Mouse (Mus musculus) adrenal gland (tissue): ENCODE data around the gene Ankrd63.

ENCODE experiments used
- intact Hi-C: fragments of 180-260 bp; cut with DNase I; formaldehyde crosslinking; loops from one replicate; pipeline ENCODE4 v1.15.1; 2025

The Ankrd63 gene

GRCm38 (mm10) chr2:118727911-118728310 lies 24.1 kb upstream of the Ankrd63 start:
- intact Hi-C loops, result loop anchor here (10.0 kb wide), 1 partner anchor 243 kb away; no protein-coding TSS in a partner anchor

GRCm38 (mm10) chr2:118726873-118727272 lies 23.1 kb upstream of the Ankrd63 start:
- intact Hi-C loops, result loop anchor here (10.0 kb wide), 1 partner anchor 242 kb away; no protein-coding TSS in a partner anchor

DNA sequence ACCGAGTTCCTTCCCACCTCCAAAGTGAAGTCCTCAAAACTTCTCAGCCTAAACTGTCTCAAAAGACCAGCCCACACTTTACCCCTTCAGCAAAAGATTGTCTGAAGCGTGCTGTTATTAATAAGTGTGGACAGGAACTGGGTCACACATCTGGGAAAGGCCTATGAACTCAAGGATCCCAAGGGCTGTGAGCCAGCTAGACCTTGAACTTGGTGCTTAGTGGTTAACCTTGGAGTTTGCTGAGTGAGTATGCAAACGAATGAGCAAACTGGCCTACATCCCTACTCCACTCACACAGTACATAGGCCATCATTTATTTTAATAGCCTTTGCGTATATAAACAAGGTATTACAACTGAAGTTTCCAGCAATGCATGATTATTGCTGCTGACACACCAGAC lies 21.7 kb upstream of the Ankrd63 start:
- intact Hi-C loops, result loop anchor here (10.0 kb wide), 1 partner anchor 241 kb away; no protein-coding TSS in a partner anchor

DNA sequence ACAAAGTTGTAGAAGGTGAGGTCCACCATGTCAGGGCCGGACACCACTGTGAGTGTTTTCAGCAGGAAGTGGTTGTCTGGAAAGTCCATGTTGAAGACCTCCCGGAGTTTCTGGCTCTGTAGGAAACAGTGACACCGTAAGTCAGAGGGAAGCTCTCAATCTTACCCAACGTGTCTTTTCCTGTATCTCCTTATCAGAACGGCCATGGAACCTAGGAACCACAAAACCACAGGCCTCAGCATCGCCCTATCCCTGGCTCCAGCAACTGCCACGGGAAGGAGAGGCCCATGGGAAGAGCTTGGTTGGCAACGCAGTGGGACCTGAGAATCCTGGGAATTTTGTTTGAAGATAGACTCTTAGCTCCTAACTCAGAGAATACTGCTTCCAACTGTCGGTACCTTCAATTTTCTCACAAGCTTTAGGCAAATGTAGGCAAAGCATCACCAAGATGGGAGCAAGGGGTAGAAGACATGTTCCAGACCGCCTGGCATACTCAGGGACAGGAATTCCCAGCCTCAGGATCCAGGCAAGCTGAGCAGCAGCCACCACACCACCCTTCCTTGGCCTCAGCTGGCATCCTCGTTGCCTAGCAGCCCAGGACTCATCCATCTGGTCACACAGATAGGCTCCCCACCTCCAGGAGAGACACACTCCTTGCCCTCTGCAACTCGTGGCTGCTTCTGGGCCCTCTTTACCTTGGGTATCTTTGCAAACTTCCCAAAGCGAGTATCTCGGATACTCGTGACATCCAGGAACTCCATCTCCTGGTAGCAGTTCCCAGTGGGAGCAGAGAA lies 20.1 kb upstream of the Ankrd63 start:
- intact Hi-C loops, result loop anchor here (10.0 kb wide), 1 partner anchor 239 kb away; no protein-coding TSS in a partner anchor

GRCm38 (mm10) chr2:118716677-118717076 lies 12.9 kb upstream of the Ankrd63 start:
- intact Hi-C loops, result no loop called here

DNA sequence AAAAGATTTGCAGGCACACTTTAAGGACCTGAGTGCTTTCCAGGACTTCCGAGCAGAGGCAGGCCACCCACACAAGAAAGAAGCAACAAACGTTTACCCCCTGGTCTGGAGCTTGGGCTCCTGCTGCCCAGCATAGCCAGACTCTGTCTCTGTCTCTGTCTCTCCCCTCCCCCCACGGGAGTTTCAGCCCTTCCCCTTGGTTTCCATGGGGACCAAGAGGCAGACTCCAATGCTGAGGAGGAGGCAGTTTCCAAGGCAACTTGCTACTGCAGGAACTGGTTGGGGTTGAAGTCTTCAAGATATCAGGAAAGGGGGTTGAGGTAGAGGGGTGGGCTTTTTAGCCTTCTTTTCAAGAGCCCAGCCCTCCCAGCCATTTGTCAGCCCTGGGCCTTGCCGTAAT lies 10.5 kb upstream of the Ankrd63 start:
- intact Hi-C loops, result no loop called here

- intact Hi-C loops, result no loop called here
Observed at GRCm38 (mm10) chr2:118713631-118714030, 9.9 kb upstream of the Ankrd63 start.

DNA sequence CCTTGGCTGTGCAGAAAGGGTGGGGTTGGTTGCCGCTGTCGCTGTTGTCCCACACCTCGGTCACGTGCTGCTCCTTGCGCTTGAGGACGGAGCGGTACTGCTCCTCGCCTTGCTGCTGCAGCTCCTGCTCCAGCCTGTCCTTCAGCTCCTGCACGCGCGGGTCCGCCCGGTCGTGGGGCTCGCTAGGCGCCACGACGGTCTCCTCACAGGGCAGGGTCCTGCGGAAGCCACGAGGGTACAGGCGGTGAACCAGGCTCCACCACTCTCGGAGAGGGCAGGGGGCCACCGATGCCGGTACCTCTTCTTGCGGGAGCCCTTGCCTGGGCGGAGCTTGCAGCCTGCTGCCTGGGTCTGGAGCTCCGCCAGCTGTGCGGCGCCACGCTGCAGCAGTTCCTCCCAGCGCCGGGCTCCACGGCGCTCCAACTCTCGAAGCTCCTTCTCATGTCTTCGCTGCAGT lies 7.3 kb upstream of the Ankrd63 start:
- intact Hi-C loops, result no loop called here

- intact Hi-C loops, result no loop called here
Observed at GRCm38 (mm10) chr2:118709655-118710221, 6.0 kb upstream of the Ankrd63 start.

DNA sequence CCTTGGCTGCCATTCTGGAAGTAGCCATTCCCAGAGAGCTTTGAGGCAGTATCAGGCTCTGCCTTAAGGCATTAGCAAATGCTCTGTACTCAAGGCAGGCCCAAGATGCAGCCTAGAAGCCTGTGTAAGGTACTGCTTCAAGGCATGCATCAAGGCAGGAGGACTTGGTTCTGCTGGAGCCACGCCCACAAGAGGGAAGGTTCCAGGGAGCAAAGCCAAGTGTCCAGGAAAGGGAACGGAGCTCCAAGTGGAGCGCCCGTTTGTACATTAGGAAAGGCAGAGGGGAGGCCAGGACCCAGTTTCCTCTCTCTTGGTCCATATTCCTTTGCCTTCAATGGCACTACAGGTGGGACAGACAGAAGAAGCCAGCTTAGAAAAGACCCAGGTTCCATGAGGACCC lies 4.7 kb upstream of the Ankrd63 start:
- intact Hi-C loops, result no loop called here

DNA sequence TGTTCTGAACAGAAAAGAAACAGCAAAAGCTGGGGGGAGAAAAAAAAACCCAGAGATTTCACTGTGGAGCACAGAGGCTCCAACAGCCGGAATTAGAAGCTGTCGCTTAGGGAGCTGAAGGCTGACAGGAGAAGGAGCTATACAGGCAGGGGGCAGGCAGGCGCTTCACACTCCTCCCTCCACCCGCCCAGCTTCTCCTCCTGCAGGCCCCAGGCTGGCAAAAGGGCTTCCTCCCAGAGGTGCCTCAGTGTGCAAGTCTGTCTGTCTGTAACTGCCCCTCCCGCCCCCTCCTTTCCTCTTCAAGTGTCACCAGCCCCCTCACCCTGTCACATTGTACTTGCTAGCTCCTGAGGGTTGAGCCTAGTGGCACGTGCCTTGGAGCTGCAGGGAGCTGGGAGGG lies 2.7 kb upstream of the Ankrd63 start:
- intact Hi-C loops, result no loop called here

- intact Hi-C loops, result no loop called here
Observed at GRCm38 (mm10) chr2:118702883-118703761, 641 bp downstream of the Ankrd63 start.

DNA sequence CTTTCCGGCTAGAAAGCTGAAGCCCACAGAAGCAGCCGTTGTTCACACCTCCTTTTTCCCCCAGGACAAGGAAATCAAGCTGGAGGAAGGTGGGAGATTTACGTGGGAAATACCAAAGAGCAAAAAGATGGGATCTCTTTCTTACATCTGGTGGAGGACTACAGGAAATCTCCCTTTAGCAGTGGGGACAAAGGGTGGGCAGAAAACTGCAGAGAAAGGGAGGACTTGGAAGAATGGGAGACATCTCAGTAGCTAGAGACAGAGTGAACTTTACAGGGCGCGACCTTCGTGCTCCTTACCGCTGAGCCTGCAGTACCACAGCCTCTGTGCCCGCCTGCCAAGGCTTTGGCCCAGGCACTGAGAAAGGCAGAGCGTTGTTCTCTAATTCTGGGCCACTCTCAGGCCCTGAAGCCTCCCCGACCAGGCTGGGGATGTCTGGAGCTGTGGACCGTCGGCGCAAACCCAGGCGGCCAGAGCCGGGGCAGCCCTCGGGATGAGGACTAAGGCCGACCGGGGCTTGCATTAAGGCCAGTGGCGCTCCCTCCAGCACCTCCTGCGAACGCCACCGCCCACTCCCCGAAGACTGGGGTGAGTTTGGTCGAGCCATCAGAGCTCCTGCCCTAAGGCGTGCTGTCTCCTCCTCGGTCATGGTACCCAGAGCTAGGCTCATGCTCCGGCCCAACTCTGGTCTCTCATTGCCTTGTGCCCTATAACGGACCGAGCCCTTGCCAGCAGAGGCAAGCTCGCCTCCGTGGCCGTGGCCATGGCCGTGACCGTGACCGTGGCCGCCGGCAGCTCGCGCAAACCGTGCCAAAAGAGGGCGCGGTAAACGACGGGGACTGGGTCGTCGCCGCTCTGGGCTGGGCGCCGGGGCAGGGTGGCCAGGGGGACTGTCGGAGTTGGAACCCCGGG lies 1.5 kb downstream of the Ankrd63 start:
- intact Hi-C loops, result no loop called here

GRCm38 (mm10) chr2:118701161-118701560 lies 2.6 kb downstream of the Ankrd63 start:
- intact Hi-C loops, result no loop called here

- intact Hi-C loops, result loop anchor here (1.0 kb wide), 1 partner anchor 30 kb away; no protein-coding TSS in a partner anchor
Observed at GRCm38 (mm10) chr2:118700179-118701062, 3.3 kb downstream of the Ankrd63 start.

DNA sequence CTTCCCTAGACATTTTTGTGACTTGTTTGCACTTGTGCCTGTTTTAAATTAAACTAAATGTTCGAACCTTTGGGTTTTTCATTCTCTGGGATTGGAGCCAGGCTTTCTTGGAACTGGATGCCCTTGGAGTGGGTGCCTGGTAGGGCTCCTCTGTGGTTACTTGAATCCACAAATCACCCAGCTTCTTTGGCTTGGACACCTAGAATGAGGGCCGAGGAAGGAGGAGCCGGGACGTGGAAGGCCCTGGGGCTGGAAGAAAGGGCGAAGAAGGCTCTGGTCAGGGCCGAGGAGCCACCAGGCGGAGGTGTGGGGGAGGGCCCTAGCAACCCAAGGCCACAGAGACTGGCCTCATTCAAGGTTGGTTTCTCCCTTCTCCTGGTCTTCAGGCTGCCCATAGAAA lies 5.8 kb downstream of the Ankrd63 start:
- intact Hi-C loops, result no loop called here

GRCm38 (mm10) chr2:118697311-118697877 lies 6.4 kb downstream of the Ankrd63 start:
- intact Hi-C loops, result no loop called here

- intact Hi-C loops, result no loop called here
Observed at GRCm38 (mm10) chr2:118696451-118697308, 7.1 kb downstream of the Ankrd63 start.
